Mouse (Mus musculus): Measurements from ENCODE around the gene Ten1. TPM values are rescaled to one million over a fixed set of nuclear protein-coding genes. Genes with fewer than 3 reads are reported as not detected.

Gene Ten1
- total RNA-seq, 2 experiments from 2014 or later, result 41.5 to 44.0 TPM

GRCm38 (mm10) chr11:116260259-116260658, 61.6 kb downstream of the Ten1 start:
- DNase-seq (ENCODE audit: low spot score in 2 of 2), result no peak
- intact Hi-C loops (cut with DNase I), result no loop called here

Other genes with a start within 250 kb of the Ten1 start
- 1 to 10 TPM; 3.2 to 4.2 TPM for gene Itgb4, start 224.1 kb upstream of the Ten1 start, total RNA-seq (2021)
- 10 to 100 TPM; 18.8 to 19.4 TPM for gene Galk1, start 186.1 kb upstream of the Ten1 start, total RNA-seq (2021)
- gene H3f3b, start 170.9 kb upstream of the Ten1 start, total RNA-seq (2021), result 100 to 1,000 TPM; 254 to 295 TPM
- gene Unk, start 168.5 kb upstream of the Ten1 start, total RNA-seq (2021), result 10 to 100 TPM; 23.8 to 25.5 TPM
- gene Unc13d, start 120.9 kb upstream of the Ten1 start, total RNA-seq (2021), result under 1 TPM; 0.46 to 0.55 TPM
- gene Wbp2, start 111.9 kb upstream of the Ten1 start, total RNA-seq (2021), result 100 to 1,000 TPM; 278 to 292 TPM
- 1 to 10 TPM; 8.7 to 9.0 TPM for gene Trim47, start 71.6 kb upstream of the Ten1 start, total RNA-seq (2021)
- gene Trim65, start 67.7 kb upstream of the Ten1 start, total RNA-seq (2021), result 1 to 10 TPM; 5.4 to 7.0 TPM
- gene Mrpl38, start 60.0 kb upstream of the Ten1 start, total RNA-seq (2021), result 10 to 100 TPM; 51.1 to 56.1 TPM
- 10 to 100 TPM; 88.7 to 94.7 TPM for gene Fbf1, start 30.7 kb upstream of the Ten1 start, total RNA-seq (2021)
- gene Acox1, start 190 bp downstream of the Ten1 start, total RNA-seq (2021), result 100 to 1,000 TPM; 120 to 121 TPM
- gene Evpl, start 39.2 kb downstream of the Ten1 start, total RNA-seq (2021), result under 1 TPM; 0.68 to 0.97 TPM
- gene Srp68, start 75.4 kb downstream of the Ten1 start, total RNA-seq (2021), result 10 to 100 TPM; 52.0 to 56.4 TPM
- gene Galr2, start 82.1 kb downstream of the Ten1 start, total RNA-seq (2021), result under 1 TPM in 1 of 2 experiments, not detected in 1; 0.18 TPM
- 100 to 1,000 TPM in 1 of 2 experiments, 10 to 100 TPM in 1; 92.7 to 115 TPM for gene Exoc7, start 108.4 kb downstream of the Ten1 start, total RNA-seq (2021)
- 1 to 10 TPM; 4.2 to 5.5 TPM for gene Foxj1, start 136.5 kb downstream of the Ten1 start, total RNA-seq (2021)
- 100 to 1,000 TPM; 228 to 235 TPM for gene Rnf157, start 214.2 kb downstream of the Ten1 start, total RNA-seq (2021)
- gene Ubald2, start 235.2 kb downstream of the Ten1 start, total RNA-seq (2021), result 10 to 100 TPM; 30.1 to 32.0 TPM

All from left cerebral cortex, postnatal 14 days (tissue).